Mouse (Mus musculus): Measurements from ENCODE around the gene Rbm43. TPM values are rescaled to one million over a fixed set of nuclear protein-coding genes. Genes with fewer than 3 reads are reported as not detected.
A peak's percentile ranks its signal among the peaks of the same experiment; 100 is the strongest.
"Not testable (repeated sequence)": the region's sequence is repeated elsewhere in the genome, so short reads cannot be mapped to it uniquely, and the experiment has no call there.

The Rbm43 gene
- total RNA-seq, 1 experiment from 2014 or later = 45.1 TPM

DNA sequence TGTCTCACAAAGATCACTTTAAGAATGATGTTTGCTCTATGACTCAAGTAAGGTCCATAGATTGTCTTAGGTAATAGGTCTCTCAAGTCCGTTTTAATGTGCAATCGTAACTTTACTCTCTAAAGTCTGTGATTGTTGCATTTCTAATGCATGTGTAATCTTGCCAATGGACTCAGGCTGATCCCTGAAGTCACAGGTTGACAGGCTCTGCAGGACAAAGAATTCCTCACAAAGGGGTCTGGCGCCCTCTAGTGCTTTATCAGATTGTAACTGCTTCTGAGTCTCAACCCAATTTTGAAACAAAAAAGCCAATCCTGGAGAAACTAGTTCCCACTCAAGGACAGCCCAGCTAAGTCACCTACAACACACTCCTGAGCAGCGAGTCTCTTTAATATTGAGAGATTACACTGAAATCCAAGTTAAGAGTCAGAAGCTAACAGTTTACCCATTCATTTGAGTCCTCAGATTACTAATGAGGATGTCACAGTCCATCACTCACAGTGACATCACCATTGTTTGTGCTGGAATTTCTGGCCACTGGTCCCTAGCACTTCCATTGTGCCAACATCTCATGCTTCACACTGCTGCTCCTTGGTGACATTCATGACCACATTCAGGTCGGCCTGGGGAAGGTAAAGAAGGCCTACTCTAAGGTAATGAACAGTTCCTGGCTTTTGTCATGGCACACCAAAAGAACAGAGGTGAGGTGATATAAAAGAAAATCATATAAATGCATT, 19.9 kb downstream of the Rbm43 start:
- peak; percentile 95 for ATAC-seq (replicated peaks; ENCODE audit: low read depth, poor library complexity, severe bottlenecking)

DNA sequence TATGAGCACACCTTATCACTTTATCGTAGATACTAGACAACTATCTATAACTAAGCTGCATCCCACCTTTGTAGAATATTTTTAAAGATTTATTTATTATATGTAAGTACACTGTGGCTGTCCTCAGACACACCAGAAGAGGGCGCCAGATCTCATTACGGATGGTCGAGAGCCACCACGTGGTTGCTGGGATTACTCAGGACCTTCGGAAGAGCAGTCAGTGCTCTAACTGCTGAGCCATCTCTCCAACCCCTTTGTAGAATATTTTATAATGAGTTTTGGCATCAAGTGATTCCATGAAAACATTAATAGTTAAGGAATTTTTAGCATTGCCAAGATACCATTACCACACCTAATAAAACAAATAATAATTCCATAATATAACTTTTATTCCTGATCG, 20.4 kb downstream of the Rbm43 start:
- ATAC-seq (replicated peaks; ENCODE audit: low read depth, poor library complexity, severe bottlenecking) = no peak

DNA sequence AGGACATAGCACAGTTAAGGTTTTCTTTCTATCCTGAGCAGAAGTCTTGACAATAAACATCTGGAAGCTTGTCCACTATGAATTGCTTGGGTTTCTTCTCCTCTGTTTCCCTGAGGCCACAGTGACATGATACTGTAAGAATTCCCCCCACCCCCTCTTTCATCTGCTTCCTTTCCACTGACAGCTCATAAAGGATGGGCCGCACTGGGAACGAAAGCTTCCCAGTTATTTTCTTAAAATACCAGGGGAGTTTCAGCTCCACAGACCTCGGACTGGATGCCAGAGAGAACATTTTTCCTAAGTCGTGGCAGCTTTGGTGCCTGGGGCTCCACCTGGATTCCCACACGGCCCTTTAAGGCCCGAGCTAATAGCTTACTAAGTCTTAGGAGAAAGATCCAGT, 22.2 kb downstream of the Rbm43 start:
- ATAC-seq (replicated peaks; ENCODE audit: low read depth, poor library complexity, severe bottlenecking) = no peak

DNA sequence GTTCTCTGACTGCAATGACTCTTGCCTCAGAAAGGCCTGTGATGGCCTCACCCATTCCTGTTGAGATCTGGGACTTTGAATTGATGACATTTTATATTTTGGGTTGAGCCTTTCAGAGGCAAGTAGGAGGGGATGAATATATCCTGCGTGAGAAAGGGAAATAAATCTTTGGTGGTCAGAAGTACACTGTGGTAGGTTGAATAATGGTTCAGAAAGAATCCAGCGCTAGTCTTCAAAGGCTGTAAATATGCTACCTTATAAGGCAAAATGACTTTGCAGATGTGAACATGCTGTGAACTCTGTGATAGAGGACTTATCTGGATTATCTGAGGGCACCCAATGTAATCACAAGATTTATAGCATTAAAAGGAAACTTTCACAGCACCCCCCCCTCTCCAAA, 23.1 kb downstream of the Rbm43 start:
- no peak for ATAC-seq (replicated peaks; ENCODE audit: low read depth, poor library complexity, severe bottlenecking)

- peak; percentile 72 for ATAC-seq (replicated peaks; ENCODE audit: low read depth, poor library complexity, severe bottlenecking)
Measured at GRCm38 (mm10) chr2:51907538-51908110, 27.3 kb downstream of the Rbm43 start.

DNA sequence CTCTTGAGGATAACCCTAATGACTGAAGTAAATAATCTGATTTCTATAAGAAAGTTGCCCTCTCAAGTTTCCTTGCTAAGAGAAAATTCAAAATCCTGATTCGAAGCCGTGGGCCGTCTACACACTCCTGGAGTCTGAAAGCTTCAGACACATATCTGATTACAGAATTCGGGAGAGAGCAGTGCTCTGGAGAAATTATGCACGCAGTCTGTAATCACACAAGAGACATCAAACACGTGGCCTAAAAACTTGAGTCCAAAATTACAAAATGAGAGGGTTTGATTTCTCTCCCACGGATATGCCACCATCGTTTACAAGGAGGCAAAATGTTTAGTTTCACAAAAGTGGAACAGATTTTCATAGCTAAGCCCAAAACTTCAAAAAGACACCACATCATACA, 29.3 kb downstream of the Rbm43 start:
- ATAC-seq (replicated peaks; ENCODE audit: low read depth, poor library complexity, severe bottlenecking) = no peak

GRCm38 (mm10) chr2:51892411-51892901, 42.5 kb downstream of the Rbm43 start:
- ATAC-seq (replicated peaks; ENCODE audit: low read depth, poor library complexity, severe bottlenecking) = no peak

DNA sequence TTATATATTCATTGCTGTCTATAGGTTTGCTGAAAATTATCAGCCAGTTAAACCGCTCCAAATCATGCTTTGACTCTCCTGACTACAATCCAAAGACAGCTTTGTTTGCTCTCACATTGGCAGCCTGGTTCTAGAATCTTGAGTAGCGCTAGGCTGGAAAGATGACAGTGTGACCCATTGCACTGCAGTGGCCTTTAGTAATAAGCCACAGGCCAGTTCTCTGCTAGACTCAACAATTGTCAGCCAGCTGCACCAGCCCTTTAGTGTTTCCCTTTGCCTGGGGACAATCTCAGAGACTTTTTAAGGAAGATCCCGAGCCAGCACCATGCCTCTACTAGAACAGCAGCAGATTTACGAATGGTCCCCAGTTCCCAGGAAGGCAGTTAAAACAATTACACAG, 44.0 kb downstream of the Rbm43 start:
- no peak for ATAC-seq (replicated peaks; ENCODE audit: low read depth, poor library complexity, severe bottlenecking)

- not testable (repeated sequence) for ATAC-seq (replicated peaks; ENCODE audit: low read depth, poor library complexity, severe bottlenecking)
Measured at GRCm38 (mm10) chr2:51890139-51890538, 44.8 kb downstream of the Rbm43 start.

DNA sequence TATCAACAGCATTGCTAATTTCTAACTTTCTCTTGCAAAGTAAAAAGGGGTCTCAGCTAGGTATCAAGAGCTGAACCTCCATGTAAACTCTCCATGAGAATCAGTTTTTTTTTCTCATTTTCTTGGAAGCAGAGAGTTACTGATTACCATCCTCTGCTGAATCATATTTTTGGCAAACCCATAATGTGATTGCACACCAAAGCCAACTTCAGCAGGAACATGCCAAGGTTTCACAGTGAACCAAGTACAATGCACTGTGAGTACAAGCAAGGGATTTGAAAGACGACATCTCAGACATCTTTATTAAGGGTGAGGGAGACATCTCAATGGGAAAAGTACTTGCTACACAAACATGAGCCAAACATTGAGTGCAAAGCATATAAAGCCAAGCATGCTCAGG, 54.8 kb downstream of the Rbm43 start:
- ATAC-seq (replicated peaks; ENCODE audit: low read depth, poor library complexity, severe bottlenecking) = no peak

Other genes starting within 250 kb of the Rbm43 start
- gene Nmi, start 38.3 kb upstream of the Rbm43 start, total RNA-seq (2017) = 63.2 and 77.3 TPM in 2 replicates
- gene Tnfaip6, start 102.8 kb upstream of the Rbm43 start, total RNA-seq (2017) = not detected in 2 replicates
- gene Rif1, start 137.7 kb upstream of the Rbm43 start, total RNA-seq (2017) = 145 and 149 TPM in 2 replicates